Mouse (Mus musculus): ENCODE data around the gene Obsl1. TPM values are rescaled to one million over a fixed set of nuclear protein-coding genes. Genes with fewer than 3 reads are reported as not detected.

The Obsl1 gene
- 0.65 and 1.5 TPM in 2 replicates for total RNA-seq (2014; rRNA removed)
- polyA plus RNA-seq (2012; rRNA removed), result 0.51 and 1.3 TPM in 2 replicates

DNA sequence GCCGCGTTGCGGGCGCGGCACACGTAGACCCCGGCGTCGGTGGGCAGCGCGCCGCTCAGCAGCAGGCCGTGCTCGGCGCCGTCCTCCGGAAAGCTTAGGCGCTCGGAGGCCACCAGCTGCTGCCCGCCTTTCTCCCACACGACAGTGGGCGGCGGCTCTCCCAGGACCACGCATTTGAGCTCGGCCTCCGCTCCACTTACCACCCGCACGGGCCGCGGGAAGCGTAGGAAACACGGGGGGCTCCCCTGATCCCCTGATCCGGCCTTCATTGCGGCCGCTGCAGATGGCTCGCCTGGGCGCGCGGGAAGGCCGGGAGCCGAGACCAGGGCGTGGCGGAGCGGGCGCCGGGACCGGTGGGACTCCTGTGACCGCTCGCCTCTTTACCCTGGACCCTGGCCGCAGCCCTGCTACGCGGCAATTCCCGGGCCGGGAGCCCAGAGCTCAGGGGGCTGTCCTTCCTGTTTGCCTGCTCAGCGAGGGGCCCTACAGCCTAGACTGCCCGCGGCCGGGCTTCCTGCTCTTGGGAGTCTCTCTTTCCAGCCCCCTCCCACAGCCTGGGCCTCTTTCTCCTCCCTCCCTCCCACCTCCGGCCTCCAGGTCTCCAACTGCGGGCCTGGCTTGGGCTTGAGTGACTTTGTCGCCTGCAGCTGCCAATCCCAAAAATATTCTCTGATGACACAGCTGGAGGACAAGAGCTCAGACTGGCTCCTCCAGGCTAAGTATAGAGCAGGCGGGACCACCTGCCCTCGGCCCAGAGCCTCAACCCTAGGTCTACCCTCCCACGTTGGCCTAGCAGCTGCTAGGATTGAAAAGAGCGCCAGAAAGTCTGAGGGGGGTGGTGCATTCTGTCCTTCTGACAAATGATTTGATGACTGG is at the start of gene Obsl1:
Obsl1 (minus strand) TSS at position 497 of the 876 bp plus-strand sequence.
- H3K4me1 ChIP-seq (ENCODE audit: control insufficient read depth, insufficient read depth, low read length), result no peaks in the 10 kb centered on the region
- no peak for DNase-seq (ENCODE audit: extremely low read depth, low read depth, low spot score)
- no peaks in the 10 kb centered on the region for H3K36me3 ChIP-seq (ENCODE audit: control insufficient read depth, insufficient read depth, low read length)
- peaks cover 30% of the 10 kb centered on the region for H3K27me3 ChIP-seq (ENCODE audit: control insufficient read depth, insufficient read depth, low read length)
- H3K79me2 ChIP-seq (ENCODE audit: control insufficient read depth, insufficient read depth, low read length), result no peaks in the 10 kb centered on the region
- TF ChIP-seq POLR2A (IDR thresholded peaks at IDR 0.05; ENCODE audit: extremely low read depth, insufficient read depth, low read length) (no peak), CTCF (IDR thresholded peaks at IDR 0.05; ENCODE audit: low read depth, low read length) (no peak)
- WGBS, result 4% methylated on average over 65 of the region's 65 CpGs
- no peak within 1 kb of the TSS for H3K27ac ChIP-seq (replicated peaks; ENCODE audit: insufficient read depth, low read depth, low read length)
- H3K4me3 ChIP-seq (ENCODE audit: insufficient read depth, low read depth, low read length), result peak within 1 kb of the TSS; percentile 74
- peak within 1 kb of the TSS; percentile 78 for H3K9ac ChIP-seq (ENCODE audit: low read depth, low read length)

GRCm38 (mm10) chr1:75555680-75556079 is 49.4 kb upstream of the Obsl1 start:
- H3K27me3 ChIP-seq (ENCODE audit: control insufficient read depth, insufficient read depth, low read length), result peaks cover 7% of the 10 kb centered on the region; the same call in 1 of the 2 replicates
- H3K9ac ChIP-seq (ENCODE audit: low read depth, low read length), result no peak overlapping the region
- 85% methylated on average over 7 of the region's 7 CpGs for WGBS
- DNase-seq (ENCODE audit: extremely low read depth, low read depth, low spot score), result no peak
- TF ChIP-seq CTCF (IDR thresholded peaks at IDR 0.05; ENCODE audit: low read depth, low read length) (no peak), POLR2A (IDR thresholded peaks at IDR 0.05; ENCODE audit: extremely low read depth, insufficient read depth, low read length) (no peak)
- no peak overlapping the region for H3K27ac ChIP-seq (replicated peaks; ENCODE audit: insufficient read depth, low read depth, low read length)
- no peak overlapping the region for H3K4me3 ChIP-seq (ENCODE audit: insufficient read depth, low read depth, low read length)
- no peaks in the 10 kb centered on the region for H3K4me1 ChIP-seq (ENCODE audit: control insufficient read depth, insufficient read depth, low read length)
- no peaks in the 10 kb centered on the region for H3K79me2 ChIP-seq (ENCODE audit: control insufficient read depth, insufficient read depth, low read length)
- no peaks in the 10 kb centered on the region for H3K36me3 ChIP-seq (ENCODE audit: control insufficient read depth, insufficient read depth, low read length)

GRCm38 (mm10) chr1:75550586-75550985 is 44.3 kb upstream of the Obsl1 start:
- no peak for TF ChIP-seq CTCF (IDR thresholded peaks at IDR 0.05; ENCODE audit: low read depth, low read length)
- TF ChIP-seq POLR2A (IDR thresholded peaks at IDR 0.05; ENCODE audit: extremely low read depth, insufficient read depth, low read length), result no peak
- WGBS, result 80% methylated on average over 15 of the region's 15 CpGs
- DNase-seq (ENCODE audit: extremely low read depth, low read depth, low spot score), result no peak
- H3K27me3 ChIP-seq (ENCODE audit: control insufficient read depth, insufficient read depth, low read length), result peaks cover 21% of the 10 kb centered on the region
- no peak overlapping the region for H3K4me3 ChIP-seq (ENCODE audit: insufficient read depth, low read depth, low read length)
- no peaks in the 10 kb centered on the region for H3K79me2 ChIP-seq (ENCODE audit: control insufficient read depth, insufficient read depth, low read length)
- H3K4me1 ChIP-seq (ENCODE audit: control insufficient read depth, insufficient read depth, low read length), result no peaks in the 10 kb centered on the region
- H3K27ac ChIP-seq (replicated peaks; ENCODE audit: insufficient read depth, low read depth, low read length), result no peak overlapping the region
- no peaks in the 10 kb centered on the region for H3K36me3 ChIP-seq (ENCODE audit: control insufficient read depth, insufficient read depth, low read length)
- H3K9ac ChIP-seq (ENCODE audit: low read depth, low read length), result no peak overlapping the region

DNA sequence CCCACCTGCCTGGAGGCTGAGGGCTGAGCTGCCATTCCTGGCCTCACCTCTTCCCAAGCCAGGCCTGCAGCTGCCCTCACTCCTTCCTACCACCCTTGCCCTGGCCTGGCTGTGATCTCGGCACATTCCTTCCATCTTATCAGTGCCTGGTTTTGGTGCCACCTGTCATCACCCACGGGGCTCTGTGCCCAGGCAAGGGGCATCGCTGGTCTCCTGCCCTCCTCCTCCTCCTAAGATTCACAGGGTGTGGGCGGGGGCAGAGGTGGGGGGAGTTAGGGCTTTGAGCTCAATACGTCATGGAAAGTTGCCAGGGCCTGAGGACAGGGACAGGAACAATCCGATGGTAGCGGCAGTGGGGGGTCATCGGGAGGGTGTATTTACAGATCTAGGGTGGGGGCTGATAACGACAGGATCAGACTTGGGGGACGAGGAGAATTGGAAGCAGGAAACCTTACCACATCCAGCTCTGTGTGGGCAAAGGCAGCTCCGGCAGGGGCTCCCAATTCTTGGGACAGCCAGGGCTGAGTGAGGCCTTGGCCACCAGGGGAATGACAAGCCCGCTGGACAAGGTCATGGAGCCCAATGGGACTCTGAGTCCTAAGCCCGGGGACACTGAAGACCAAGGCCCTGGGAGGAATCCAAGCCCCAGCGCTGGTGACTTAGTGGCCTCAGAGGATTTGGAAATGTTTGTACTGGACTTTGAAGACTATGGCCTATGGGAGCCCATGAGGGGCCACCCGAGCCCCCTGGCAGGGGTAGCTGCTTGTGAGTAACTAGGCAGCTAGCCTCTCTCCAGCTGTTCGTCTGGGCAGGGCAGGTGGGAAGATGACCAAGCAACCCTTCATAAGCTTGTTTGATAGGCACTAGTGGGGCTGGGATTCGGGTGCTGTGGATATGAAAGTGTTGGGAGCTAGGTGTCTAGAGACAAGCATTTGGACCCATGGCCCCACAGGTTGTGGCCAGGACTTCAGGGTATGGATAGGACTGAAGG is 43.3 kb upstream of the Obsl1 start:
- no peaks in the 10 kb centered on the region for H3K36me3 ChIP-seq (ENCODE audit: control insufficient read depth, insufficient read depth, low read length)
- H3K4me3 ChIP-seq (ENCODE audit: insufficient read depth, low read depth, low read length), result no peak overlapping the region
- H3K27ac ChIP-seq (replicated peaks; ENCODE audit: insufficient read depth, low read depth, low read length), result no peak overlapping the region
- H3K79me2 ChIP-seq (ENCODE audit: control insufficient read depth, insufficient read depth, low read length), result no peaks in the 10 kb centered on the region
- peaks cover 23% of the 10 kb centered on the region for H3K27me3 ChIP-seq (ENCODE audit: control insufficient read depth, insufficient read depth, low read length)
- H3K4me1 ChIP-seq (ENCODE audit: control insufficient read depth, insufficient read depth, low read length), result no peaks in the 10 kb centered on the region
- DNase-seq (ENCODE audit: extremely low read depth, low read depth, low spot score), result no peak
- 75% methylated on average over 17 of the region's 17 CpGs for WGBS
- no peak overlapping the region for H3K9ac ChIP-seq (ENCODE audit: low read depth, low read length)
- TF ChIP-seq POLR2A (IDR thresholded peaks at IDR 0.05; ENCODE audit: extremely low read depth, insufficient read depth, low read length) (no peak), CTCF (IDR thresholded peaks at IDR 0.05; ENCODE audit: low read depth, low read length) (no peak)

- Histone ChIP-seq H3K36me3 (ENCODE audit: control insufficient read depth, insufficient read depth, low read length) (no peaks in the 10 kb centered on the region), H3K27ac (replicated peaks; ENCODE audit: insufficient read depth, low read depth, low read length) (no peak overlapping the region), H3K9ac (ENCODE audit: low read depth, low read length) (no peak overlapping the region), H3K79me2 (ENCODE audit: control insufficient read depth, insufficient read depth, low read length) (no peaks in the 10 kb centered on the region), H3K4me1 (ENCODE audit: control insufficient read depth, insufficient read depth, low read length) (no peaks in the 10 kb centered on the region), H3K27me3 (ENCODE audit: control insufficient read depth, insufficient read depth, low read length) (peaks cover 24% of the 10 kb centered on the region), H3K4me3 (ENCODE audit: insufficient read depth, low read depth, low read length) (no peak overlapping the region)
- TF ChIP-seq CTCF (IDR thresholded peaks at IDR 0.05; ENCODE audit: low read depth, low read length) (no peak), POLR2A (IDR thresholded peaks at IDR 0.05; ENCODE audit: extremely low read depth, insufficient read depth, low read length) (no peak)
- no peak for DNase-seq (ENCODE audit: extremely low read depth, low read depth, low spot score)
- WGBS, result 88% methylated on average over 17 of the region's 17 CpGs
Observed at GRCm38 (mm10) chr1:75548871-75549270, 42.6 kb upstream of the Obsl1 start.

Measured in liver, adult 2 months (tissue).